Mouse (Mus musculus) heart, embryonic 10.5 days (tissue): Measurements from ENCODE around the gene Prr29. TPM values are rescaled to one million over a fixed set of nuclear protein-coding genes. Genes with fewer than 3 reads are reported as not detected.
A peak's percentile ranks its signal among the peaks of the same experiment; 100 is the strongest.

Experiments used
- DNase-seq: peaks from one replicate; pipeline ENCODE4 v3.0.0-alpha.2; 2017; ENCODE audit warnings: low spot score
- H3K27ac ChIP-seq: fragments of 300-500 bp; sonication (generic); 2 replicates; pipeline ENCODE4 v1.5.1; 2016; ENCODE audit warnings: mild to moderate bottlenecking
- H3K27me3 ChIP-seq: fragments of 300-500 bp; sonication (generic); 2 replicates; pipeline ENCODE4 v1.6.1; 2016; ENCODE audit warnings: mild to moderate bottlenecking; ENCODE audit not compliant: poor library complexity, insufficient read depth, severe bottlenecking
- H3K36me3 ChIP-seq: fragments of 300-500 bp; sonication (generic); 2 replicates; pipeline ENCODE4 v1.6.1; 2016; ENCODE audit warnings: mild to moderate bottlenecking, moderate library complexity
- H3K4me1 ChIP-seq: fragments of 300-500 bp; sonication (generic); 2 replicates; pipeline ENCODE4 v1.6.1; 2016; ENCODE audit warnings: mild to moderate bottlenecking
- H3K4me3 ChIP-seq: fragments of 300-500 bp; sonication (generic); 2 replicates; pipeline ENCODE4 v1.5.1; 2016; ENCODE audit warnings: mild to moderate bottlenecking, moderate library complexity
- H3K9me3 ChIP-seq: fragments of 300-500 bp; sonication (generic); 2 replicates; pipeline ENCODE4 v1.6.1; 2016; ENCODE audit warnings: mild to moderate bottlenecking, moderate library complexity
- WGBS: fragments of 180-500 bp; shearing (Covaris S2); methylation state at CpG from one replicate; pipeline ENCODE4 v1.1.7; 2016; 5-methylcytosine and 5-hydroxymethylcytosine counted together
- polyA plus RNA-seq: library from polyadenylated mRNA; unstranded; fragments of >200 nt; fragmentation: Nextera tagmentation; extraction: Ambion mirVana; gene quantifications from 2 replicates; pipeline ENCODE4 v1.2.1, GENCODE M21; 2016

The Prr29 gene
- polyA plus RNA-seq = 0.11 and 0.21 TPM in 2 replicates

- Histone ChIP-seq H3K36me3 (no peaks in the 10 kb centered on the region), H3K4me3 (peak within 1 kb of the TSS; percentile 39), H3K9me3 (no peaks in the 10 kb centered on the region), H3K4me1 (peaks cover 35% of the 10 kb centered on the region), H3K27me3 (0 out of 2 replicates have a peak, but pooled peaks cover 10% of the 10 kb centered on the region), H3K27ac (peak within 1 kb of the TSS; percentile 62)
- no peak for DNase-seq
- WGBS = 40% methylated on average over 10 of the region's 10 CpGs
These were observed at the start of gene Prr29 for GRCm38 (mm10) chr11:106365366-106365765. Gene Prr29, plus strand, starts transcription at chr11:106365472.

DNA sequence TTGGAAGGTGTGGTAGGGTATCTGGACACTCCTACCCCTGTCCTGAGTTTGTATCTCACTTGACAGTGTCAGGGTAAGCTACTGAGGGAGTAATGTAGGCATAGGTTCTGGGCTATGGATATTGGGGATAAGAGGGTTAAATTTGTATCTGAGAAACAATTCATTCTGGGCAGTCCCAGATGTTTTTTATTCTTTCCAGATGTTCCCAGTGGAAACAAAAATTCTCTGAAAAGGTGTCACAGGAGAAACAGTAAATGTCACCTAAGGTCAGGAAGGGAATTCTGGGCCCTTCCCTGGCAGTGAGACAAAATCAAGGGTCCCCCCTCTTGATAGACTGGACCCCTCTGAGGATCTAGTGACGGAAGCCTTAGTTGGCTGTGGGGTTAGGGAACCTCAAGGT is 48.9 kb upstream of the Prr29 start:
- no peak for DNase-seq
- no peak overlapping the region for H3K4me3 ChIP-seq
- peaks cover 28% of the 10 kb centered on the region for H3K4me1 ChIP-seq
- H3K27ac ChIP-seq = no peak overlapping the region
- WGBS = 60% methylated on average over 1 of the region's 1 CpGs
- H3K9me3 ChIP-seq = no peaks in the 10 kb centered on the region
- H3K36me3 ChIP-seq = no peaks in the 10 kb centered on the region
- 0 out of 2 replicates have a peak, but pooled peaks cover 4% of the 10 kb centered on the region for H3K27me3 ChIP-seq

DNA sequence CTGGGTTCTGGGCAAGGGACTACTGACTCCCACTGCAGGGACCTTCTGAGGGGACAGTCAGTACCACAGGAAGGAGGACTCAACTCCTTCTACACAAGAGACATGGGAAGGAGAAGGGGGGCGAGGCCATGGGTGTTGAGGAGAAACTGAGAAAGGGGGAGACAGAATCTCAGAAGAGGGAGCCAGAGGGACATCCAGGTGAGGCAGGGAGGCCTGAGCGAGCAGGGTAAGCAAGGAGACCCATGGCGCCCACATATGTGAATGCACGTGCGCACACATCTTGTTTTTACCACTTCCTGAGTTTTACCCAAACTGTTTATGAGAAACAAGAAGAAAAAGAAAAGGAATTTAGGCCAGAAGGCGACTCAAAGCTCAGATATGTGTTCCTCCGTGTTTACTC is 47.5 kb upstream of the Prr29 start:
- Histone ChIP-seq H3K27ac (no peak overlapping the region), H3K4me3 (no peak overlapping the region), H3K36me3 (no peaks in the 10 kb centered on the region), H3K9me3 (no peaks in the 10 kb centered on the region), H3K27me3 (0 out of 2 replicates have a peak, but pooled peaks cover 5% of the 10 kb centered on the region), H3K4me1 (peaks cover 28% of the 10 kb centered on the region)
- DNase-seq = no peak
- WGBS = 74% methylated on average over 7 of the region's 7 CpGs

- WGBS = 70% methylated on average over 21 of the region's 21 CpGs
- H3K4me1 ChIP-seq = peaks cover 21% of the 10 kb centered on the region
- H3K4me3 ChIP-seq = no peak overlapping the region
- no peak overlapping the region for H3K27ac ChIP-seq
- DNase-seq = no peak
- H3K36me3 ChIP-seq = no peaks in the 10 kb centered on the region
- H3K9me3 ChIP-seq = no peaks in the 10 kb centered on the region
- H3K27me3 ChIP-seq = 0 out of 2 replicates have a peak, but pooled peaks cover 7% of the 10 kb centered on the region
These were observed 46.6 kb upstream of the Prr29 start for GRCm38 (mm10) chr11:106318406-106319366.

GRCm38 (mm10) chr11:106324858-106325257 is 40.4 kb upstream of the Prr29 start:
- DNase-seq = no peak
- no peak overlapping the region for H3K4me3 ChIP-seq
- H3K27me3 ChIP-seq = 0 out of 2 replicates have a peak, but pooled peaks cover 2% of the 10 kb centered on the region
- peak overlapping the region; percentile 71 for H3K27ac ChIP-seq
- H3K9me3 ChIP-seq = no peaks in the 10 kb centered on the region
- H3K36me3 ChIP-seq = no peaks in the 10 kb centered on the region
- peaks cover 49% of the 10 kb centered on the region for H3K4me1 ChIP-seq
- 70% methylated on average over 5 of the region's 5 CpGs for WGBS

- WGBS = 65% methylated on average over 8 of the region's 8 CpGs
- no peak for DNase-seq
- H3K27ac ChIP-seq = peak overlapping the region; percentile 71
- H3K4me3 ChIP-seq = no peak overlapping the region
- H3K36me3 ChIP-seq = no peaks in the 10 kb centered on the region
- 0 out of 2 replicates have a peak, but pooled peaks cover 2% of the 10 kb centered on the region for H3K27me3 ChIP-seq
- H3K4me1 ChIP-seq = peaks cover 50% of the 10 kb centered on the region
- no peaks in the 10 kb centered on the region for H3K9me3 ChIP-seq
These were observed 39.6 kb upstream of the Prr29 start for GRCm38 (mm10) chr11:106325566-106326206.

DNA sequence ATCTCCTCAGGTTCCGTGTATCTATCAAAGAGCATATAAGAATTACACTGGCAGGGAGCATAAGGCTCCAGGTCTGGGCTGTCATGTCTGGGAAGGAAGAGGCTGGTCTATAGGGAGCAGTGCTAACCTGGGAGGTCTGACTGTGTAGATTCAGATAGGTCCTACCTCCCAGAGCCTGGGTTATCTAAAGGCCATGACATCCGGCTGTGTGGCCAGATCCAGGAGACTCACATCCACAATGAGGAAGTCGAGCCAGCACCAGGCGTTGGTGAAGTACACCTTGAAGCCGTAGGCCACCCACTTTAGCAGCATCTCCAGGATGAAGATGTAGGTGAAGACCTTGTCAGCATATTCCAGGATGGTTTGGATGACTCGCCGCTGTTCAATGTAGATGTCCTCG is 38.8 kb upstream of the Prr29 start:
- Histone ChIP-seq H3K9me3 (no peaks in the 10 kb centered on the region), H3K27me3 (0 out of 2 replicates have a peak, but pooled peaks cover 2% of the 10 kb centered on the region), H3K36me3 (no peaks in the 10 kb centered on the region), H3K4me1 (peaks cover 50% of the 10 kb centered on the region), H3K27ac (no peak overlapping the region), H3K4me3 (no peak overlapping the region)
- WGBS = 60% methylated on average over 8 of the region's 8 CpGs
- no peak for DNase-seq

DNA sequence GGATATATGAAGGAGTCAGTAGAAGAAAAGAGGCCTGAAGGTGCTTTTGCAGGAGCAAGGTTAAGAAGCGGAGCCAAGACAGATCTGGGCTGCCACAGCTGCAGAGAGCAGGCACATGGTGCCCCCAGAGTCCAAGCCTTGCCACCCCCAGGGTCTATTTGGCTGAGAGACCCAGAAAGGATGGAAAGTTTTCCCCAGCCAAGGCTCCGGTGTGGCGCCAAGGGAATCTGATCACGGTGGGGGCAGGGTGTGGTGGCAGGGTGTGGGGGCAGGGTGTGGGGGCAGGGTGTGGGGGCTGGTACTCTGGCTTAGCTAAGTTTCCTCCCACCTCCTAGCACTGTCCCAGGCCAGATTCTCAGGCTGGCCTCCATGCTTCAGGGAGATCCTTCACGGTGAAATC is 36.8 kb upstream of the Prr29 start:
- no peaks in the 10 kb centered on the region for H3K27me3 ChIP-seq
- H3K4me3 ChIP-seq = 0 out of 2 replicates have a peak overlapping the region, but pooled peaks have one; percentile 32
- H3K27ac ChIP-seq = peak overlapping the region; percentile 82
- no peaks in the 10 kb centered on the region for H3K36me3 ChIP-seq
- no peaks in the 10 kb centered on the region for H3K9me3 ChIP-seq
- WGBS = 25% methylated on average over 5 of the region's 5 CpGs
- peaks cover 67% of the 10 kb centered on the region for H3K4me1 ChIP-seq
- DNase-seq = no peak

- peak overlapping the region; percentile 82 for H3K27ac ChIP-seq
- peaks cover 70% of the 10 kb centered on the region for H3K4me1 ChIP-seq
- H3K27me3 ChIP-seq = no peaks in the 10 kb centered on the region
- peak overlapping the region; percentile 32; the same call in 1 of the 2 replicates for H3K4me3 ChIP-seq
- no peak for DNase-seq
- H3K9me3 ChIP-seq = no peaks in the 10 kb centered on the region
- WGBS = 23% methylated on average over 6 of the region's 6 CpGs
- no peaks in the 10 kb centered on the region for H3K36me3 ChIP-seq
These were observed 36.1 kb upstream of the Prr29 start for GRCm38 (mm10) chr11:106329128-106329527.

GRCm38 (mm10) chr11:106329682-106330081 is 35.6 kb upstream of the Prr29 start:
- peaks cover 70% of the 10 kb centered on the region for H3K4me1 ChIP-seq
- 53% methylated on average over 7 of the region's 7 CpGs for WGBS
- H3K27me3 ChIP-seq = no peaks in the 10 kb centered on the region
- peak overlapping the region; percentile 82 for H3K27ac ChIP-seq
- no peaks in the 10 kb centered on the region for H3K36me3 ChIP-seq
- no peak overlapping the region for H3K4me3 ChIP-seq
- no peak for DNase-seq
- no peaks in the 10 kb centered on the region for H3K9me3 ChIP-seq

GRCm38 (mm10) chr11:106332458-106332857 is 32.8 kb upstream of the Prr29 start:
- Histone ChIP-seq H3K27me3 (no peaks in the 10 kb centered on the region), H3K9me3 (no peaks in the 10 kb centered on the region), H3K27ac (peak overlapping the region; percentile 71), H3K4me3 (peak overlapping the region; percentile 12; the same call in 1 of the 2 replicates), H3K4me1 (peaks cover 48% of the 10 kb centered on the region), H3K36me3 (no peaks in the 10 kb centered on the region)
- 46% methylated on average over 4 of the region's 4 CpGs for WGBS
- no peak for DNase-seq

DNA sequence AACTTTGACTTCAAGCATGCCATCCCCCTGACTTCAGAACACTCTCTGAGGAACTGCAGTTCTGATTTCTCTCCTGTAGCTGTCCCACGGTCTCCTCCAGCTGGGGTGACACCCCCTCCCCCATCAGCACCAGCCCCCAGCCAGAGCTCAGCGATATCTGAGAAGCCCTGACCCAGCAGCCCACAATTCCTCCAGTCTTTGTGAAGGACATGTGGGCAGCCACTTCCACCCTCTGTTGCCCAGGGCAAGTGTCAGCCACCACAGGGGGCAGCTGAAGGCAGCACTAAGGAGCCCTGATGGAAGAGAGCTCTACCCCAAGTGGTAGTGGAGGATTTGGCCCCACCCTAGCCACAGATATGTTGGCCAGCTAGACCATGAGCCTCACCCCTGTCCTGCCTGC is 31.2 kb upstream of the Prr29 start:
- 3% methylated on average over 2 of the region's 2 CpGs for WGBS
- H3K4me1 ChIP-seq = peaks cover 42% of the 10 kb centered on the region
- H3K27me3 ChIP-seq = 0 out of 2 replicates have a peak, but pooled peaks cover 7% of the 10 kb centered on the region
- H3K27ac ChIP-seq = peak overlapping the region; percentile 5; the same call in 1 of the 2 replicates
- H3K36me3 ChIP-seq = no peaks in the 10 kb centered on the region
- no peaks in the 10 kb centered on the region for H3K9me3 ChIP-seq
- no peak for DNase-seq
- H3K4me3 ChIP-seq = no peak overlapping the region

GRCm38 (mm10) chr11:106338029-106338428 is 27.2 kb upstream of the Prr29 start:
- Histone ChIP-seq H3K27ac (no peak overlapping the region), H3K27me3 (0 out of 2 replicates have a peak, but pooled peaks cover 7% of the 10 kb centered on the region), H3K4me1 (peaks cover 33% of the 10 kb centered on the region), H3K36me3 (no peaks in the 10 kb centered on the region), H3K9me3 (no peaks in the 10 kb centered on the region), H3K4me3 (no peak overlapping the region)
- WGBS = 72% methylated on average over 5 of the region's 5 CpGs
- no peak for DNase-seq
